Mouse (Mus musculus) CH12.LX (cell line): ENCODE measurements around the gene Fam19a5.

Experiments used
- CHD1 ChIP-seq: IDR thresholded peaks from 2 replicates; pipeline ENCODE4 v1.6.1; 2012; ENCODE audit warnings: low read depth, low read length, improper control_type of control experiment, inconsistent platforms
- CTCF ChIP-seq, 2 experiments: IDR thresholded peaks in 1 of 2; conservative IDR thresholded peaks in 1 of 2; 2 replicates each; pipeline ENCODE4 v1.5.1; 2011 to 2012; ENCODE audit warnings: low read depth in 2 of 2, low read length in 2 of 2, improper control_type of control experiment in 1 of 2, inconsistent platforms in 1 of 2, mild to moderate bottlenecking in 1 of 2, moderate library complexity in 1 of 2
- E2F4 ChIP-seq: IDR thresholded peaks from 2 replicates; pipeline ENCODE4 v1.6.1; 2011; ENCODE audit warnings: low read depth, low read length, improper control_type of control experiment; ENCODE audit not compliant: insufficient replicate concordance
- PAX5 ChIP-seq: IDR thresholded peaks from 2 replicates; pipeline ENCODE4 v1.6.1; 2012; ENCODE audit warnings: low read length, inconsistent platforms, mixed read lengths
- POLR2A ChIP-seq: IDR thresholded peaks from 2 replicates; pipeline ENCODE4 v1.6.1; 2011; ENCODE audit warnings: low read depth, mild to moderate bottlenecking, improper control_type of control experiment, low read length
- USF1 ChIP-seq: IDR thresholded peaks from 2 replicates; pipeline ENCODE4 v1.6.1; 2014; ENCODE audit warnings: low read depth, mild to moderate bottlenecking, inconsistent platforms, low read length, improper control_type of control experiment

GRCm38 (mm10) chr15:87606702-87607101 lies 62.6 kb downstream of the Fam19a5 start:
- no peak for TF ChIP-seq CTCF (conservative IDR thresholded peaks at IDR 0.05 in 1 of 2, IDR thresholded peaks at IDR 0.05 in 1 of 2; ENCODE audit: low read depth in 2 of 2, low read length in 2 of 2)
- no peak for TF ChIP-seq USF1
- TF ChIP-seq CHD1: no peak
- no peak for TF ChIP-seq PAX5
- no peak for TF ChIP-seq POLR2A
- no peak for TF ChIP-seq E2F4
